Mouse (Mus musculus) lung, embryonic 14.5 days (tissue): ENCODE data around the gene Galnt4. TPM values are rescaled to one million over a fixed set of nuclear protein-coding genes. Genes with fewer than 3 reads are reported as not detected.
A peak's percentile ranks its signal among the peaks of the same experiment; 100 is the strongest.

Source experiments
- ATAC-seq: fragments of 200-750 bp; cut with Nextera tagmentation; 2 replicates; pipeline ENCODE4 v1.8.0; 2017; ENCODE audit warnings: mild to moderate bottlenecking, moderate TSS enrichment, moderate library complexity; ENCODE audit not compliant: insufficient read depth
- DNase-seq: peaks from one replicate; pipeline ENCODE4 v3.0.0-alpha.2; 2015
- H3K27ac ChIP-seq: fragments of 300-500 bp; sonication (generic); 2 replicates; pipeline ENCODE4 v1.5.1; 2014; ENCODE audit warnings: low read depth, mild to moderate bottlenecking, moderate library complexity
- H3K27me3 ChIP-seq: fragments of 300-500 bp; sonication (generic); 2 replicates; pipeline ENCODE4 v1.6.1; 2014; ENCODE audit warnings: low read length, control low read depth; ENCODE audit not compliant: insufficient read depth
- H3K36me3 ChIP-seq: fragments of 300-500 bp; sonication (generic); 2 replicates; pipeline ENCODE4 v1.6.1; 2014; ENCODE audit warnings: control low read depth; ENCODE audit not compliant: insufficient read depth
- H3K4me1 ChIP-seq: fragments of 300-500 bp; sonication (generic); 2 replicates; pipeline ENCODE4 v1.6.1; 2014; ENCODE audit warnings: antibody characterized with exemption, control low read depth; ENCODE audit not compliant: insufficient read depth
- H3K4me2 ChIP-seq: fragments of 300-500 bp; sonication (generic); 2 replicates; pipeline ENCODE4 v1.6.1; 2014; ENCODE audit warnings: mild to moderate bottlenecking
- H3K4me3 ChIP-seq: fragments of 300-500 bp; sonication (generic); 2 replicates; pipeline ENCODE4 v1.5.1; 2014; ENCODE audit warnings: low read depth, low read length
- H3K9ac ChIP-seq: fragments of 300-500 bp; sonication (generic); 2 replicates; pipeline ENCODE4 v1.6.1; 2014
- H3K9me3 ChIP-seq: fragments of 300-500 bp; sonication (generic); 2 replicates; pipeline ENCODE4 v1.6.1; 2016; ENCODE audit warnings: low read depth, low read length, control low read depth
- CTCF ChIP-seq: IDR thresholded peaks from 2 replicates; pipeline ENCODE4 v1.5.1; 2016; ENCODE audit warnings: antibody characterized with exemption, low read depth
- WGBS: fragments of 180-500 bp; shearing (Covaris S2); extraction: QIAGEN DNeasy Blood & Tissue Kit; methylation state at CpG from one replicate; pipeline ENCODE4 v1.1.7; 2014; 5-methylcytosine and 5-hydroxymethylcytosine counted together
- polyA plus RNA-seq: library from polyadenylated mRNA; unstranded; fragments of >200 nt; fragmentation: Nextera tagmentation; extraction: Ambion mirVana; gene quantifications from 2 replicates; pipeline ENCODE4 v1.2.1, GENCODE M21; 2014

Gene Galnt4
- polyA plus RNA-seq, 1 experiment from 2014 or later, result 18.3 TPM

DNA sequence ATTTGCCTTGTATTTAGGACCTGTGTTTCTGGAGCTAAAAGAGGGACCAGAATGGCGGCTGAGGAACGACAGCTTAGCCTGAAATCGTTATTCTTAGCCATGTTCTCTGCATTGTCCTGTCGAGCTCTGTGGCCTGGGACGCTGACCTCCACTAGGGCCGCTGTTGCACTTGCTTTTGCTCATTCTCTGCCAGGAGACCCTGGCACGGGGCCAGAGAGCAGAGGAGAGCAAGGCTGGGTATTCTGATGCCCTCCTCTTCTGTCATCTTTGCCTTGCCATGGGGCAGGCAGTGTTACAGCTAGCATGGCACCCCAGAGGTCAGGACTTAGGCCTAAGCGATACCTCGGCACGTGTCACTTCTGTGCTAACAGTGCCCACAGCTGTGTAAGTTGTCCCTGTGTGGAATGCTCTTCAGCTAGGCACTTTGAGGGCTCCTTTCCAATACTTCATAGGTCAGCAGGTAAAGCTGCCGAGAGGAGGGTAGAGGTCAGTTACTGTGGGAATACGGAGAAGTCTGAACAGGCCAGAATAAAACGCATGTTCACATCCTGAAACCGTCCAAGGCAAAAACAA, 24.4 kb upstream of the Galnt4 start:
- H3K9ac ChIP-seq, result no peak overlapping the region
- no peaks in the 10 kb centered on the region for H3K27me3 ChIP-seq
- no peak overlapping the region for H3K4me3 ChIP-seq
- no peak overlapping the region for H3K4me2 ChIP-seq
- H3K4me1 ChIP-seq, result no peaks in the 10 kb centered on the region
- no peaks in the 10 kb centered on the region for H3K9me3 ChIP-seq
- H3K36me3 ChIP-seq, result no peaks in the 10 kb centered on the region
- TF ChIP-seq CTCF, result no peak
- WGBS, result 78% methylated on average over 14 of the region's 14 CpGs
- no peak overlapping the region for H3K27ac ChIP-seq
- no peak for DNase-seq
- ATAC-seq, result no peak

DNA sequence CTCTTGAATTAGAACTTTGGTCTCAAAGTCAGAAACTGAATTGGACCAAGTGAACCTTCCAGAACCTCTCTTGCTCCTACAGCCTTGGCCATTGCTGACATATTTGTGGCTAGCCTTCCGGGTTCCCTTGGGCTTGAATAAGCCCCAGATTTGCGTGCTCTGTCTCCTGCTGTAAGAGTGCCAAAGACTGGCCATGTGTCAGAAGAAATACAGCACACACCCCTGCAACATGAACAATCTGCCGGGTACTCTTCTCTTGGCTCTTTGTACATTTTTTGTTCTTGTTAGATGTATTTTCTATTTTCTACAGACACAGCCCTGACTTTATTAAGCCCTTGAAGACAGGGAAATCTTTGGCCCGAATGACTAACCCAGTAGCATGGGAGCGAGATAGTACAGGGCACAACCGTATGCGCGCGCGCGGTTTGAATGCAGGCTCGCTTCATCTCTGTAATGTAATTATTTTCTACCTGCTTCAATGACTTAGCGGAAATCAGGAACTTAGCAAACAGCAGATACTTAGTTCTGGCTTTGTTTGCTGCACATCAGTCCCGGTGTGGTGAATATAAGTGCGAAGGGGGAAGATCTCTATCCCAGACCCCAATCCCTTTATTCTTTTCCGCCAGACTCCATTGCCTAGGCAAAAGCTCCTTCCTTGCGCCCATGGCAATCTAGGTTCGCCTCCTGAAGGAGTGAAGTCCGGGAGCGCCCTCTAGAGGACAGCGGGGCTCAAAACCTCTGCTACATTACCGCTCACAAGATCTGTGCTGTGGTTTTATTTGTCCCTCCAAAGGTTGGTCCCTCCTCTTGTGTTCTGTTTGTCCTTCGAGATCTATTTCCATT, 23.3 kb upstream of the Galnt4 start:
- Histone ChIP-seq H3K36me3 (no peaks in the 10 kb centered on the region), H3K4me3 (no peak overlapping the region), H3K4me1 (no peaks in the 10 kb centered on the region), H3K27me3 (no peaks in the 10 kb centered on the region), H3K9me3 (no peaks in the 10 kb centered on the region), H3K4me2 (peak overlapping the region; percentile 8; the same call in 1 of the 2 replicates), H3K27ac (no peak overlapping the region), H3K9ac (no peak overlapping the region)
- WGBS, result 44% methylated on average over 23 of the region's 23 CpGs
- ATAC-seq, result peak; percentile 79; the same call in 1 of the 2 replicates
- DNase-seq, result peak; percentile 98
- TF ChIP-seq CTCF, result peak; percentile 94

DNA sequence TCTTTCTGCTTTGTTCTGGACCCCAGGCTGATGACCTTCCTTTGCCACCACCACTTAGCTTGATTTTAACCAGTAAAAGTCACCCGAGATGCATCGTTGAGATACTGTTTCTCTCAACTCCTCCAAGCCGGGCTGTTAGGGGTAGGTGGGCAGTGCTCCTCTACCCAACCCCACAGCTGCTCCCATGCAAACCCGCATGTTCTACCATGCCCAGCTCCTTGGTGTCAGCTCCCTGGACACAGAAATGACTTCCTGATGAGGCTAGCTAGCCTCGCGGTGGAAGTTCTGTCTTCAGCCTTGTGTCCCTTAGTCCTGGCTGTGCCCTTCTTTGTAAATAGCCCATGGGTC, 22.7 kb upstream of the Galnt4 start:
- H3K4me2 ChIP-seq, result no peak overlapping the region
- 56% methylated on average over 6 of the region's 6 CpGs for WGBS
- H3K9ac ChIP-seq, result no peak overlapping the region

DNA sequence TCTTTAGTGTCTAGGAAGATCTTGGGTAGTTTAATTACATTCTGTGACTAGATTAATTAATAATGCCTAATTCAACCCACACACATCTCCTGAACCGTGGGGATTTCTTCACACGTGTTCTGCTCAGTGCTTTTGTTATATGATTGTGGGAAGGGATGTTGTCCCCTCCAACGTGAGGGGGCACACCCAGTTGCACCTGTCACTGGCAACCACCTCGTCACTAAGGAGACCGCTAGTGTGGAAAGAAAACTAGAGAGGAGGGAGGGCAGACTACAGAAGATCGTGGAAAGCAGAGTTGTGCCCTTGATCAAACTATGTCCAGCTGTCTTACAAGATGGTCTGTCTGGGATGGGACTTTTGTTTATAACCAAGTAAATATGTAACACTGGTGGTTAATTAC, 21.9 kb upstream of the Galnt4 start:
- no peak overlapping the region for H3K9ac ChIP-seq
- ATAC-seq (no peak), DNase-seq (no peak)
- no peak overlapping the region for H3K27ac ChIP-seq
- H3K9me3 ChIP-seq, result no peaks in the 10 kb centered on the region
- no peaks in the 10 kb centered on the region for H3K4me1 ChIP-seq
- no peak overlapping the region for H3K4me3 ChIP-seq
- TF ChIP-seq CTCF, result no peak
- WGBS, result 57% methylated on average over 6 of the region's 6 CpGs
- H3K36me3 ChIP-seq, result no peaks in the 10 kb centered on the region
- no peak overlapping the region for H3K4me2 ChIP-seq
- H3K27me3 ChIP-seq, result no peaks in the 10 kb centered on the region

More for the DNA sequence above, 22.7 kb upstream of the Galnt4 start:
- Histone ChIP-seq H3K9me3 (no peaks in the 10 kb centered on the region), H3K4me3 (no peak overlapping the region), H3K36me3 (no peaks in the 10 kb centered on the region), H3K27ac (no peak overlapping the region), H3K27me3 (no peaks in the 10 kb centered on the region), H3K4me1 (no peaks in the 10 kb centered on the region)
- ATAC-seq, result 0 out of 2 replicates have a peak, but pooled peaks have one; percentile 44
- DNase-seq, result no peak
- TF ChIP-seq CTCF, result no peak

DNA sequence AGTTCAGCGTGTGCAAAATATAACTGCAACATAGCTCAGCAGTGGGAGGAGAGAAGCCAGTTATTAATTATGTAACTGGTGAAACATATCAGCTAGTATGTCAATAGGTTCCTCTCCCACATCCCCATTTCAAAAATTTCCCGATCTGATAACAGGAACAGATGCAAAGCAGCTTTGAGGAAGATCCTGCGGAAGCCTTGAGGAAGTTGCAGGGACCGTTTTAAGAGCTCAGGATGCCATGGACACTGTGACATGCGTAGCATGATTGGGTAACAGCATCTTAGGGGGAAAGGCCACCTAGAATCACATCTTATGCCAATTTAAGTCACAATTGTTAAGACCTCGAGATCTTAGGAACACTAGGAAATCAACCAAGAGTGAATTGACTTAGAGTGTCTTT, 18.1 kb upstream of the Galnt4 start:
- H3K4me2 ChIP-seq, result no peak overlapping the region
- TF ChIP-seq CTCF, result no peak
- WGBS, result 71% methylated on average over 6 of the region's 6 CpGs
- H3K4me1 ChIP-seq, result no peaks in the 10 kb centered on the region
- H3K4me3 ChIP-seq, result no peak overlapping the region
- DNase-seq, result no peak
- H3K27me3 ChIP-seq, result no peaks in the 10 kb centered on the region
- H3K36me3 ChIP-seq, result no peaks in the 10 kb centered on the region
- no peak overlapping the region for H3K27ac ChIP-seq
- ATAC-seq, result no peak
- H3K9me3 ChIP-seq, result no peaks in the 10 kb centered on the region
- H3K9ac ChIP-seq, result no peak overlapping the region

DNA sequence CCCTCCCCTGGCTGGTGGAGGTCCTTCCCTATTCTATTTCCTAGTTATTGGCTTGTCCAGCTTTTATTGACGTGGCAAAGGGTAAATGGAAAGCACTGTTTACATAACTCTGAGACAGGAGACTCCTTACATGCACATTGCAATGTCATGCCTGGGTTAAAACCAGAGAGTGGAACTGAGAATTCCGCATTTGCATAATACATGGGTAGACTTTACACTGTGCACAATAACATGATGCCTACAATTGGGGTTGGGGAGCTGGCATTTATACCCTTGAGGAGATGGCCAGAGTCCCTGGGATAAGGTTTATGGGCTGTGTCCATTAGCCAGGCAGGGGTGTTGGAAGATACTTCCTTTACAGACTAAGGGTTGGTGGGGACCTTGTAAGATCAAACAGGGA, 14.6 kb upstream of the Galnt4 start:
- Histone ChIP-seq H3K9ac (no peak overlapping the region), H3K36me3 (no peaks in the 10 kb centered on the region), H3K4me1 (no peaks in the 10 kb centered on the region), H3K27ac (no peak overlapping the region), H3K9me3 (no peaks in the 10 kb centered on the region), H3K4me2 (no peak overlapping the region), H3K4me3 (no peak overlapping the region), H3K27me3 (no peaks in the 10 kb centered on the region)
- 68% methylated on average over 2 of the region's 2 CpGs for WGBS
- ATAC-seq (no peak), DNase-seq (no peak)
- TF ChIP-seq CTCF, result no peak

DNA sequence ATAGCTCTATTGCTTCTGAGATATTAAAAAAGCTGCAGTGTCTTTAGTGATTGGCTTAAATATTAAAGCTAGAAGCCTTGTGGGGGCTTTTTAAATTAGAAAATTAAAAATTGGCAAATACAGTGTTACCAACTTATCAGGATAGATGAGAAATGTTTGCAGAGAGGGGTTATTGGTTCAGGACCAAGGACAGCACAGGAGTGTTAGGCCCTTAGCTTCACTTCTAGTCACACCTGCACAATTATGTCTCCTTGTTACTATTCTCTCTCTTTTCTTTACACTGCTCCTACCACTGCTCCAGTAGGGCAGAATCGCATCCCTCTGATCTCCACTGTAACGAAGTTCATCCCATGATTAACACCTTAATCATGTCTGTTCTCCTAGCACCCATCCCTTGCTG, 12.8 kb upstream of the Galnt4 start:
- H3K27me3 ChIP-seq, result no peaks in the 10 kb centered on the region
- ATAC-seq (no peak), DNase-seq (peak; percentile 48)
- no peaks in the 10 kb centered on the region for H3K4me1 ChIP-seq
- no peak overlapping the region for H3K4me2 ChIP-seq
- H3K27ac ChIP-seq, result no peak overlapping the region
- H3K36me3 ChIP-seq, result no peaks in the 10 kb centered on the region
- H3K4me3 ChIP-seq, result no peak overlapping the region
- 78% methylated on average over 2 of the region's 2 CpGs for WGBS
- TF ChIP-seq CTCF, result no peak
- H3K9ac ChIP-seq, result no peak overlapping the region
- no peaks in the 10 kb centered on the region for H3K9me3 ChIP-seq
